Mouse (Mus musculus): ENCODE measurements at regions not wholly inside any gene's neighbourhood (a gene's known extent, or its start where the extent isn't known, plus 50 kb on each side); places are given as distances from the start of the nearest gene placed in this dataset.

- in situ Hi-C loops (cut with MboI, MseI), result no loop called here
Observed at GRCm38 (mm10) chr3:149626186-149626585, 635.8 kb upstream of the Adgrl2 start.

- in situ Hi-C loops (cut with MboI, MseI), result no loop called here
Observed at GRCm38 (mm10) chr3:149625497-149625896, 635.1 kb upstream of the Adgrl2 start.

GRCm38 (mm10) chr3:149625066-149625465, 634.7 kb upstream of the Adgrl2 start:
- in situ Hi-C loops (cut with MboI, MseI), result no loop called here

DNA sequence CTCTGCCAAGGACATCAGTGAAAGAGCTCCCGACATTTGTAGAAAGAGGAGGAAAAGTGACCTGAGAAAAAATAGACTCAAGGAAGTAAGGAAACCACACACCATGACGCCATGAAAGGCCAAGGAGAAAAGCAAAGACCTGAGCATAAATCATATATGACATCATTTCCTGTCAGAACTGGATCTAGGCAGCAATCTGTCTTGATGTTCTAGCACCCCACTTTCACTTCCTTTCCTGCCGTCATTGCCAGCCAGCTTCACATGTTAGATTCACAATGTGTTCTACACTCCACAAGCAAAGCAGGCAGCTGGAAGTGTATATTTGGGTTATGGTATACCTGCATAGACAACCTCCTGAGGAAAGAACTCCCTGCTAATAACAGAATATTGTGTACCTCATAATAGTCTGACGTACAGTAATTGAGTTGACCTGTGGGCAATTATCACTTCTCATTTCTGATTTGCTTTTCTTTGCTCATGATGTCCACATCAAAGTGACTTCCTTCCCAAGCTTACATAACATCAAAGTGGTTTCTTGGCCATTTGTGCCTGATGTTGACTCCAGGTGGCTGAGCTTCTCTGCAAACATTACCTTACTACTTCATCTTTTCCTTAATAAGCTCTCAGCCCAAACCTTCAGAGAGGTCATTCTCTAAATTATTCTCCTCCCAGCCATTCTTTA, 633.6 kb upstream of the Adgrl2 start:
- in situ Hi-C loops (cut with MboI, MseI), result no loop called here

GRCm38 (mm10) chr3:149603865-149604264, 613.5 kb upstream of the Adgrl2 start:
- in situ Hi-C loops (cut with MboI, MseI), result no loop called here

DNA sequence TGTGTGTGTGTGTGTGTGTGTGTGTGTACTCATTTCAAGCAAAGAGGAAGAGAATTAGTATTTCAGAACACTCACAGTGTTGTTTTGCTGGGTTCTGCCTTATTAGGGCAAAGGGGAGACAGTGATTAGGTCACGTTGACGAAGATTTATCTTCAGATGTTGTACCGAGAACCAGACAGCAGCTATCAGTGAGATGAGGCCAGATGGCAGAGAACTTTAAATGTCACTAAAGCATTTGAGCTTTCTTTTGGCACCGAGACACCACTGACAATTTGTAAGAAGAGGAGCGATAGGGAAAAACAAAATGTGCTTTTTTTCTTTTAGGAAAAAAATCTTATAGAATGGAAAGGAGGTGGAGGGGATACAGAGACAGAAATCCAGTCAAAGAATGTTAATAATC, 610.9 kb upstream of the Adgrl2 start:
- in situ Hi-C loops (cut with MboI, MseI), result no loop called here

DNA sequence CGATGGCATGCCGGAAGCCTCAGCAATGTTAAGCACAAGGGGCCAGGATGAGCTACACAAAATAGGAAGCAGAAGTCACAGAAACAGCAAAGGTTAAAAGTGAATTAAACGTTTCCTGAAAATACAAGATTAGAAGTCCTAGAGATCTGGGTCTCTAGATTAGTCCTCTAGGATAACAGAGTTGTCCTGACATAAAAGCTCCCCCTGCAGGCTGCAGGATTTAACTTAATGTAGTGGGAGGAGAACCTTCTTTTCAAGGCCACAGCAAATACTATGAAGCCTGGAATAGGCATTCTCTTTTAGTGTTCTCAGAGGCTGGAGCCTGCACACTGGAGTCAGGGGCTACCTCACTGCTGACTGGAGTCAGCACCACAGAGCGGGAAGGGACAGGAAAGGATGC, 604.1 kb upstream of the Adgrl2 start:
- in situ Hi-C loops (cut with MboI, MseI), result no loop called here

- in situ Hi-C loops (cut with MboI, MseI), result no loop called here
Observed at GRCm38 (mm10) chr3:149585769-149586168, 595.4 kb upstream of the Adgrl2 start.

GRCm38 (mm10) chr3:149581141-149581540, 590.8 kb upstream of the Adgrl2 start:
- in situ Hi-C loops (cut with MboI, MseI), result loop anchor here (5.0 kb wide), 1 partner anchor 96 kb away; no protein-coding TSS in a partner anchor

- in situ Hi-C loops (cut with MboI, MseI), result no loop called here
Observed at GRCm38 (mm10) chr3:149575678-149576077, 585.3 kb upstream of the Adgrl2 start.

GRCm38 (mm10) chr3:149566853-149567252, 576.5 kb upstream of the Adgrl2 start:
- in situ Hi-C loops (cut with MboI, MseI), result no loop called here

GRCm38 (mm10) chr3:149550231-149550951, 560.0 kb upstream of the Adgrl2 start:
- in situ Hi-C loops (cut with MboI, MseI), result no loop called here

DNA sequence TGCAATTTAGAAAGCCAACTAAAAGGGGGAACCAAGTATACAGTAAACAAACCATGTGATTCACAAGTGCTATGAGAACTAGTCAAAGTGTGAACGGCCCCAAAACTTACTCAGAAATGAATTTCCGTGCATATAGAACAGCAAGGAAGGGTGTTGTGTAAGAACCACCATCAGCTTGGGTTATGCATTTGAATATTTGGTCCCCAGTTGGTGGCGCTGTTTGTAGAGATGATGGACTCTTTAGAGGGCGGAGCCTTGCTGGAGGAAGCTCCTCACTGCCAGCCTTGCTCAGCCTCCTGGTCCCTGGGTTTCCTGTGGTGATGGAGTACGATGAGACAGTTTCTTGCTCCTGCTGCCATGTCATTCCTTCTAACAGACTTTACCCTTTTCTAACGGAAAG, 556.7 kb upstream of the Adgrl2 start:
- in situ Hi-C loops (cut with MboI, MseI), result no loop called here

DNA sequence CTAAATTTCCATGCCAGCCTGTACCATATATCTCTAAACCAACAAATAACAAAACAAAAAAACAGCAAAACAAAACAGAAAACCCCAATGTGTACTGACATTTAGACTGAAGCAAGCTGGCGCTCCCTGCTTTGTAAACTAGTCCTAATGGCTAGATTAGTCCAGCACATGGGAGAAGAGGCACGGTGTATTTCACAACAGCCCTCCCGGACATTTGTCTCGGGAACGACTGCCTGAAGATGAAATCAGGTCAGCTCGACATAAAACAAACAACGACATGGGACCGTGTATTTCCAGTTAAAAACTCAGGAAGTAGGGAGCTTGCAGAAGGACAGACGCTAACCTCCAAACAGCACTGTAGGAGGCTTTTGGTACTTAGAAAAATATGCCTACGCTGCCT, 555.9 kb upstream of the Adgrl2 start:
- in situ Hi-C loops (cut with MboI, MseI), result no loop called here

GRCm38 (mm10) chr3:149534183-149534582, 543.8 kb upstream of the Adgrl2 start:
- in situ Hi-C loops (cut with MboI, MseI), result no loop called here

GRCm38 (mm10) chr3:149530026-149530607, 539.8 kb upstream of the Adgrl2 start:
- in situ Hi-C loops (cut with MboI, MseI), result no loop called here

GRCm38 (mm10) chr3:149526509-149526908, 536.2 kb upstream of the Adgrl2 start:
- in situ Hi-C loops (cut with MboI, MseI), result no loop called here

DNA sequence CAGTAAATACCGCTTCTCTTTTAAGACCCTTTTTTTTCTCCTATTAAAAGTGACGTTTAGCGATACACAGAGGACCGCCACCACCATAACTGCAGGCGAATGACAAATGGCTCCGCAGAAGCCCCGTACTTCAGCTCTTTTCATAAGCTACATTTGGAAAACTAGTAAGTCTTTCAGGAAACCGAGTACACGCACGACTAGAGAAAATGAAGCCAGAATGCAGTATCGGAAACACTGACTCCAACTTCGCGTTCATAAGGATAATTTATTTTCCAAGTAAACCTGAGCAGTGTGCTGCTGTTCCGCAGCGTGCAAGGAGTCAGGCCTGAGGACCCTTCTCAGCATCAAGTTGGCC, 529.2 kb upstream of the Adgrl2 start:
- in situ Hi-C loops (cut with MboI, MseI), result no loop called here

GRCm38 (mm10) chr3:149518928-149519574, 528.7 kb upstream of the Adgrl2 start:
- in situ Hi-C loops (cut with MboI, MseI), result no loop called here

DNA sequence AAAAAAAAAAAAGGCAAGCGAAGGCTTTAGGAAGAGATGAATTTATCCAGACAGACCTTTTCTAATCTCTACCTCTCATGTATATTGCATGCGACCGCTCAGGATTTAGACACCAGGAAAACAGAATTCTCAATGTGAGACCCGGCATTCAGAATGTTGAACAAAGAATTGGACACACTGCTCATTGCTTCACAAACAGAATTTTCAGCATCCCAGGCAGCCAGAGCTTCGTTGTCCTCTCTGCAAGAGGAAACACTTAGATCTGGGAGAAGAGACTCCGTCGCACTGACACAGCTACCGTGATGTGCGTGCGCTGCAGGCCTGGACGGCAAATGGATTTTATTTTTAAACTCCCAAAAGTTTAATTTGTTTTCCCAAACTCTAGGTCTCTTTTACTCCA, 527.2 kb upstream of the Adgrl2 start:
- in situ Hi-C loops (cut with MboI, MseI), result no loop called here

DNA sequence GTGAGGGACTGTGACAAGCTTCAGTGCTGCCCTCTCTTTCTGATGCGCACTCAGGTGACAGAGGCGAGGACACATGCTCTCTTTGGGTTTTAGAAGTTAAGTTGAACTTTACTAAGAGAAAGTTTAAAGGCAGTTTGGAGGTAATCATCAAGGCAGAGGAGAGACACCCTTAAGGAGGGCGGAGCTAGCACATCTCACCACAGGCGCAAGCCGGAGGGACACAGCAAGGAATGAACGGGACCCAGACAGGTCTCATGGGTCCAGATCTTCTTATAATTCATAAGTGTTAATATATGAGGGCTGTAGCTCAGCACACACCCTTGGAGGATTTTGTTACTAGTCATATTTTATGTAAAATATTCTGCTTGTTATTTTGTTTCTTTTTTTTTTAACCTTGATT, 518.8 kb upstream of the Adgrl2 start:
- in situ Hi-C loops (cut with MboI, MseI), result no loop called here

GRCm38 (mm10) chr3:149508671-149509070, 518.3 kb upstream of the Adgrl2 start:
- in situ Hi-C loops (cut with MboI, MseI), result no loop called here

GRCm38 (mm10) chr3:149505692-149506091, 515.3 kb upstream of the Adgrl2 start:
- in situ Hi-C loops (cut with MboI, MseI), result no loop called here

Data from T-helper 1 cell (primary cell).